Mouse (Mus musculus): ENCODE results near the gene Gga1.

Gene Gga1

DNA sequence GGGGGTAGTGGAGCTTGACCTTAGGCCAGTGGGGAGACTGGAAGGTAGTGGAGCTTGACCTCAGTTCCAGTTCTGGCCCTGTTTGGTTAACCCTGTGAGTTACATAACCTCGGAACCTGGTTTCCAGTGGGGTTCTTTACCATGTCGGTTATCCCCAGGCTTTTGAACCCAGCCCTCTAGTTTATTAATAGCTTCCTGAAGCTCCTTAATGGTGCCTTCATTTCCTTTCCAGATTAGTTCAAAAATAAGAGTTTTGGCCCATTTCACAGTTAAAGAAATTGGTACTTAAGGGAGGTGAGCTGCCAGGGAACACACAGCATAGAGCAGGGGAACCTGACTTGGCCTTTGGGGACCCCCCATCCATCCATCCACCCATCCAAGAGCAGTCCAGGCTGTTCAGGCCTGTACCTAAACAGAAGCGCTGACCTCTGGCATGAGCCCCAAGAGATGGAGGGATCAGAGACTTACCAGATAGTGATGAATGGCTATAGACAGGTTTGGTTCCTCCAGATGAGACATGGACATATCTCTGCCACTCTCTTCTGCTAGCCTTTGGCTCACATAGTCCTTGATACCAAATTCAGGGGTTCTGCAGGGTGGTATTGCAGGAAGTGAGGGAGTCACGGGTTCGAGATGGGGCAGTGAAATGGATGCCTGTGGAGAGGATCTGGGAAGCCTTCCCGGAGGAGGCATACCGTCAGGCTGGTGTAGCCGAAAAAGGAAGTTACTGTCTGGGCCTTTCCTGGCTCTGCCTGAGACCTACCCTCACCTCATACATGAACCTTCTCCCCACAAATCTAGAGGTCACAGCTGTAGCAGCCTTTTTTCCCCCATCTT, 38.1 kb downstream of the Gga1 start:
- no peak for DNase-seq

GRCm38 (mm10) chr15:78915660-78916017, 38.6 kb downstream of the Gga1 start:
- peak; percentile 64 for DNase-seq

GRCm38 (mm10) chr15:78916052-78916826, 39.2 kb downstream of the Gga1 start:
- no peak for DNase-seq

GRCm38 (mm10) chr15:78918126-78918525, 41.1 kb downstream of the Gga1 start:
- DNase-seq, result no peak

GRCm38 (mm10) chr15:78919914-78920313, 42.9 kb downstream of the Gga1 start:
- DNase-seq, result no peak

- no peak for DNase-seq
Observed at GRCm38 (mm10) chr15:78922700-78923099, 45.7 kb downstream of the Gga1 start.

DNA sequence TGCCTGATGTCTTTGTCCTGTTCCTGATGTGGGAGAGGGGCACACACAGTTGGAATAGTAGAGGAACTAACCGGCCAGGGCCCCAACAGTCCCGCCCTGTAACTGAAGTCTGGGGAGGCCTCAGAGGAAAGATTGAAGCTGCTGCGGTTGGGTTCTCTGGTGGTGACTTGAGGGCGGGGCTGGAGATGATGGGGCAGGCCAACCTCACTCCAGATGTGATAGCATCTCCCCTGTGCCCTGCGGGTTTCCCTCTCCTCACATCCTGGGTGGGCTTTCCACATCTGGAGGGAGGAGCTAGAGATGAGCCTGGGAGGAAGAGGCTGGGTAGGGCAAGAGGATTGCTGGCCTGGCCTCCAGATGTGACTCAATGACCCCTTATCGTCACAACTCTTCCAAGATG, 46.6 kb downstream of the Gga1 start:
- no peak for DNase-seq

DNA sequence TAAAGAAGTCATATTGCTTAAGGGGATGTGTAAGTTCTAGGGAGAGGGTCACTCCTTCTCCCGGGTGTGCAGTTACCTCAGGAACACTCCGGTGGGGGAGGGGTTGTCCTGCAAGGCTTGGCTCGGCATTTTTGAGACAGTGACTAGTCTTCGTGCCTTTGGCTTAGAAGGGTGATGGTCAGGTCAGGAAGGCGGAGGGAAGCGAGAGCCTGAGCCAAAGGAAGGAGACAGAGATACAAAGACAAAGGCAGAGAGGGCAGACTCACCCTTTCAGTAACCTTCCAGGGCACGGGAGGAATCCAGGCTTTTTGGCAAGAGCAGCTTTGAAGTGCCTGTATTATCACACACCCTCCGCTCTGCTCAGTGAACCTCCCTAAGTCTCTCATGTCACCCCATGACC, 48.1 kb downstream of the Gga1 start:
- DNase-seq, result no peak

DNA sequence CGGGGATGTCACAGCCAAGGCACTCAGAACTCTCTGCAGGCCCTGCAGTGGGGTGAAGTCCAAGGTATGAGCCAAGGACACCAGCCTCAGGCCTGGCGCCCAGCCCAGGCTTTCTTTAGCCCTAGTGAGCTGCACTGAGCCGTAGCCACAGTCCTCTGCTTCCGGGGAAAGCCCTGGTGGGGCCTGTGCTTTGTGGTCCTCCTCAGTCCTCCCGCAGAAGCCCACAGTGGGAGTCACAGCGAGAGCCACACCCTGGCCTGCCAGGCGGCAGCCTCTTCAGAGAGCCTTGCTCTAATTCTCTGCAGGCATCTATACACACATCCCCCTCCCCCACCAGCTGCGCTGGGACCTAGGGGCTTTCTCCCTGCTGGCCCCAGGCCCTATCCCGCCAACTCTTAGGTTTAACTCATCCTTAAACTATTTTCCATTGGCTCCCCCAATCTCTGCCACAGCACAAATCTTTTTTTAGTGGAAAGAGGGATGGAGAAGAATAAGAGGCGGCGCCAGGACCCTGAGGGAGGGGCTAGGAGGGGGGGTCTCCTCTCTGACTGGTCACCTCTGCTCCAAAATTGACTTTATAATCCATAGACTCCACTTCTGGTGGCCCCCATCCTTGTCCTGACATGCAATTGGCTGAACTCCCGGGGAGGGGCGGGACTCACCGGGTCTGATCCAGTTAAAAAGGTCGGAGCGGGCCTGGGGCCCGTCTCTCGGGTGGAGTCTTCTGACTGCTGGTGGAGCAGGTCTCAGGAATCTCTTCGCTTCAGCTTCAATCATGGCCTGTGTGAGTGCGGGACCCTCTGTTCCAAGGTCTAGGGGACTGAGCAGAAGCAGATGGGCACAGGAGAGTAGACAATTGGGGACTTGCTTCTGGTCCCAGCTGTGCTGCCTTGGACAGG, 49.3 kb downstream of the Gga1 start, which contains the start of gene Lgals1:
Gene Lgals1 (plus strand): TSS at position 705 of the 899 bp plus-strand sequence.
- peak; percentile 86 for DNase-seq

- DNase-seq, result peak; percentile 33 to 43
Observed at GRCm38 (mm10) chr15:78927021-78927787, 50.2 kb downstream of the Gga1 start.

- DNase-seq, result peak; percentile 78 to 85
Observed at GRCm38 (mm10) chr15:78927788-78928457, 50.9 kb downstream of the Gga1 start.

- no peak for DNase-seq
Observed at GRCm38 (mm10) chr15:78928539-78928938, 51.5 kb downstream of the Gga1 start.

- no peak for DNase-seq
Observed at GRCm38 (mm10) chr15:78930192-78930706, 53.3 kb downstream of the Gga1 start.

DNA sequence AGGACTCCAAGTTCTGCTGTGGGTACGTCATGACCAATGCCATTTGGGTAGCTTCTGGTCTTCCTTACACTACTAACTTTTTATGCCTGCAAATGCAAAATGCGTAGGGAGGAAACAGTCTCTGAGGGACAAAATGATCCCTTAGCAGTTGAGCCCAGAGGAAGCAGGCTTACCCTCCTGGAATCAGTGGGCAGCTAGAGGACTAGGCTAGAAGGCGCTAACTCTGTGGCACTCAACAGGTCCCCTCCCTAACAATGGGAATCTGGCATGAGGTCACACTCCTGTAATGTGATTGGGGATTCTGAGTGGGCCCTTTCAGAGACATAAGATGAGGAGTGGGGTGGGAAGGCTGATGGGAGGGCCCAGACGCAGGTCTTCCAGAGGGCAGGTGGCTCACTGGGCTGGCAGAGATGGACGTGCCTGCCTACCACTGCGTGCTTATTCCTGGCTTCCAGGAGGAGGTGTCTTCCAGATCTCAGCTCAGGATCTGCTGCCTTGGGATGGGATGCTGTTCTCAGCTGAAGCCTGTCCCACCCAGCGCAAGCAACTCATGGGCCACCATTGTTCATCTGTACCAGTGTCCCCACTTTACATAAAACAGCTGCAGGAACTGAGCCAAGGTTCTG, 53.9 kb downstream of the Gga1 start:
- no peak for DNase-seq

GRCm38 (mm10) chr15:78931577-78931976, 54.6 kb downstream of the Gga1 start:
- DNase-seq, result peak; percentile 56 to 60

- peak; percentile 84 to 85 for DNase-seq
Observed at GRCm38 (mm10) chr15:78934784-78935320, 57.9 kb downstream of the Gga1 start, which contains the start of gene Nol12. Gene Nol12 (plus strand): TSS chr15:78934933.

- no peak for DNase-seq
Observed at GRCm38 (mm10) chr15:78936403-78936802, 59.4 kb downstream of the Gga1 start.

DNA sequence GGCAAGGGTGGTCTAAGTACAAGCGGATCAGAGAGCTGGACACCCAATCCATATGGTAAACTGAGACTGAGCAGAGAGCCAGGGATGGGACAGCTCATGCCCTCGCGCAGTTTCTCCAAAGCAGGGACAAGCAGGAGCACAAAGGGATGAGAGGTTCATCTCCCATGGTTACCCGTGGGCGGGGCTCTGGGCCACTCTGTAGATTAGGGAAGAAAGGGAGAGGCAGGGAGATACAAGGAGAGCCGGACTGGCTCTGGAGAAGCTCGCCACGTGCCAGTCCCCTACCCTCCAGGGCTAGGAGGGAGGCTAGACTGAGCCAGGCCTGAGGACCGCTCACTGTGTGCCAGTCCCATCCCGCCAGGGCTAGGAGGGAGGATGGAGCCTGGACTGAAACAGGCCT, 60.3 kb downstream of the Gga1 start:
- no peak for DNase-seq

GRCm38 (mm10) chr15:78937963-78938362, 61.0 kb downstream of the Gga1 start:
- no peak for DNase-seq

- DNase-seq, result no peak
Observed at GRCm38 (mm10) chr15:78940325-78940724, 63.3 kb downstream of the Gga1 start.
